Mouse (Mus musculus): Measurements from ENCODE around the gene Sh3bgrl2. TPM values are rescaled to one million over a fixed set of nuclear protein-coding genes. Genes with fewer than 3 reads are reported as not detected.

The Sh3bgrl2 gene
- polyA plus RNA-seq, 1 experiment = 3.4 TPM

DNA sequence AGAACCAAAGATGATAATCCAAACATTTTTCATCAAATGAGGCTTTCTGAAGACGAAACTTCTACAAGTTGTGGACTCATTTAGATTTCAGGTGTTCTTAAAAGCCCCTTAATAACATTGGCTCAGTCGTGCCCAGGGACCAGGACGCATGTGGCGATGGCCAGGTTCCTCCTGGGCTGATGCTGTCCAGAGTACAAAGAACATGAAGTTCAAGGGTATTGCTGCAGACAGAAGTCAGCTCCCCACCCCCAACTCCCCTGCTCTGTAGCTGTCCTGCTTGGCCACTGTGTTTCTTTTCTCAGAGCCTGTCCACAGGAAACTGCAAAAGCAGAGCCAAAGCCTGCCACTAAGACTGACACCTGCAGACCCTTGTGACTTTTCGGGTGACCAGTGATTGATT is 45.7 kb downstream of the Sh3bgrl2 start:
- H3ac ChIP-seq (ENCODE audit: control insufficient read depth, insufficient read length, low read depth) = no peak overlapping the region
- no peaks in the 10 kb centered on the region for H3K79me3 ChIP-seq (ENCODE audit: low read depth)
- no peak for TF ChIP-seq USF1 (IDR thresholded peaks at IDR 0.05; ENCODE audit: low read depth)
- TF ChIP-seq MAX (IDR thresholded peaks at IDR 0.05) = no peak
- TF ChIP-seq CEBPB (IDR thresholded peaks at IDR 0.05; ENCODE audit: low read depth) = no peak
- no peak for TF ChIP-seq CTCF (IDR thresholded peaks at IDR 0.05; ENCODE audit: control insufficient read depth, insufficient read depth, insufficient read length)
- no peak for TF ChIP-seq FOSL1 (IDR thresholded peaks at IDR 0.05; ENCODE audit: insufficient read depth, low read length, poor library complexity, severe bottlenecking)
- TF ChIP-seq MYOD1 (IDR thresholded peaks at IDR 0.05; ENCODE audit: control insufficient read depth, insufficient read length, low read depth) = no peak
- no peak for TF ChIP-seq MYOG (IDR thresholded peaks at IDR 0.05; ENCODE audit: control insufficient read depth, extremely low read depth, insufficient read length)
- no peaks in the 10 kb centered on the region for H3K36me3 ChIP-seq (ENCODE audit: control insufficient read depth, insufficient read depth)
- H3K79me2 ChIP-seq (ENCODE audit: control insufficient read depth, insufficient read depth) = no peaks in the 10 kb centered on the region
- H3K4me3 ChIP-seq (ENCODE audit: insufficient read depth, poor library complexity, severe bottlenecking) = no peak overlapping the region
- no peaks in the 10 kb centered on the region for H3K27me3 ChIP-seq (ENCODE audit: control insufficient read depth, insufficient read depth, insufficient read length)

GRCm38 (mm10) chr9:83596132-83596531 is 48.0 kb downstream of the Sh3bgrl2 start:
- no peaks in the 10 kb centered on the region for H3K27me3 ChIP-seq (ENCODE audit: control insufficient read depth, insufficient read depth, insufficient read length)
- TF ChIP-seq MAX (IDR thresholded peaks at IDR 0.05) (no peak), MYOG (IDR thresholded peaks at IDR 0.05; ENCODE audit: control insufficient read depth, extremely low read depth, insufficient read length) (no peak), CEBPB (IDR thresholded peaks at IDR 0.05; ENCODE audit: low read depth) (no peak), USF1 (IDR thresholded peaks at IDR 0.05; ENCODE audit: low read depth) (no peak), CTCF (IDR thresholded peaks at IDR 0.05; ENCODE audit: control insufficient read depth, insufficient read depth, insufficient read length) (no peak)
- no peaks in the 10 kb centered on the region for H3K79me3 ChIP-seq (ENCODE audit: low read depth)
- H3K79me2 ChIP-seq (ENCODE audit: control insufficient read depth, insufficient read depth) = no peaks in the 10 kb centered on the region
- no peak overlapping the region for H3ac ChIP-seq (ENCODE audit: control insufficient read depth, insufficient read length, low read depth)
- no peaks in the 10 kb centered on the region for H3K36me3 ChIP-seq (ENCODE audit: control insufficient read depth, insufficient read depth)
- H3K4me3 ChIP-seq (ENCODE audit: insufficient read depth, poor library complexity, severe bottlenecking) = no peak overlapping the region

DNA sequence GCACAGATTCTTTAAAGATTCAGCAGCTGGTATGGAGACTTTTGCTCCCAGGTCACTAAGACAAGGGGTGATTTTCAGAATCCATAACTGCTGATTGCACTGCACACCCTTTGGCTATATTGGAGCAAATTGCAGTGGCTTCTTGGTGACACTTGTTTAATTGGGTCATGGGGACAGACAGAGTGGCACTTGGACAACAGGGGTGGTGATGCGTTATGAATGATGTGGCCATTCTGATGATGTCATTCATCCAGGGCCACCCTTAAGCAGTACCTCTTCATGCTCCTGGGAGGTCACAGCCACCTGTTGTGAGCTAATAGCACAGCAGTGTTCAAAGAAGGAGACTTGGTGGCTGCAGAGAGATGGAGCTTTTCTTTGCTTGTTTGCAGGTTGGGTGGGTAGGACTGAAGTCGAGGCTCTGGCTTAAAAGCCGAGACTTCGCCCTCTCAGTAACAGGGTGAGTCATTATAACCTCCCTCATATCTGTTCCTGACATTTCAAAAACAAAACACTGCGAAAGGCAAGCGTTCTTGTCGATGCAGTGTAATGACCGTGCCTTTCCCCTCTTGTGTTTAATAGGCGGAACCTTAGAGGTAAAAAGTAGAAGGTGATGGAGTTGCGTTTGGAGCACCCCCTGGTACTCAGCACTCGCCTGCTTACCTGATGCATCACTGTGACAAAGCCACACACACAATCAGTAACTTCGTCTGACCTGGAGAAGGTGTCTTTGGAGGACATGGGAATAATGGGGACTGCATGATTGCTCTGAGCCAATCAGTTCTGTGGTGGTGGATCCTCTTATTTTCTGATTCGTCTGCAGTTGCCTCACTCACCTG is 48.7 kb downstream of the Sh3bgrl2 start:
- H3K4me3 ChIP-seq (ENCODE audit: insufficient read depth, poor library complexity, severe bottlenecking) = no peak overlapping the region
- no peaks in the 10 kb centered on the region for H3K27me3 ChIP-seq (ENCODE audit: control insufficient read depth, insufficient read depth, insufficient read length)
- no peaks in the 10 kb centered on the region for H3K79me2 ChIP-seq (ENCODE audit: control insufficient read depth, insufficient read depth)
- no peak overlapping the region for H3ac ChIP-seq (ENCODE audit: control insufficient read depth, insufficient read length, low read depth)
- TF ChIP-seq CTCF (IDR thresholded peaks at IDR 0.05; ENCODE audit: control insufficient read depth, insufficient read depth, insufficient read length) = no peak
- TF ChIP-seq MYOG (IDR thresholded peaks at IDR 0.05; ENCODE audit: control insufficient read depth, extremely low read depth, insufficient read length) = no peak
- TF ChIP-seq USF1 (IDR thresholded peaks at IDR 0.05; ENCODE audit: low read depth) = no peak
- TF ChIP-seq CEBPB (IDR thresholded peaks at IDR 0.05; ENCODE audit: low read depth) = no peak
- TF ChIP-seq MYOD1 (IDR thresholded peaks at IDR 0.05; ENCODE audit: control insufficient read depth, insufficient read length, low read depth) = no peak
- TF ChIP-seq FOSL1 (IDR thresholded peaks at IDR 0.05; ENCODE audit: insufficient read depth, low read length, poor library complexity, severe bottlenecking) = no peak
- no peak for TF ChIP-seq MAX (IDR thresholded peaks at IDR 0.05)
- H3K79me3 ChIP-seq (ENCODE audit: low read depth) = no peaks in the 10 kb centered on the region
- no peaks in the 10 kb centered on the region for H3K36me3 ChIP-seq (ENCODE audit: control insufficient read depth, insufficient read depth)

GRCm38 (mm10) chr9:83598047-83598446 is 49.9 kb downstream of the Sh3bgrl2 start:
- Histone ChIP-seq H3K4me3 (ENCODE audit: insufficient read depth, poor library complexity, severe bottlenecking) (no peak overlapping the region), H3K79me2 (ENCODE audit: control insufficient read depth, insufficient read depth) (no peaks in the 10 kb centered on the region), H3K27me3 (ENCODE audit: control insufficient read depth, insufficient read depth, insufficient read length) (no peaks in the 10 kb centered on the region), H3ac (ENCODE audit: control insufficient read depth, insufficient read length, low read depth) (no peak overlapping the region), H3K36me3 (ENCODE audit: control insufficient read depth, insufficient read depth) (no peaks in the 10 kb centered on the region), H3K79me3 (ENCODE audit: low read depth) (no peaks in the 10 kb centered on the region)
- no peak for TF ChIP-seq CTCF (IDR thresholded peaks at IDR 0.05; ENCODE audit: control insufficient read depth, insufficient read depth, insufficient read length)
- no peak for TF ChIP-seq CEBPB (IDR thresholded peaks at IDR 0.05; ENCODE audit: low read depth)

DNA sequence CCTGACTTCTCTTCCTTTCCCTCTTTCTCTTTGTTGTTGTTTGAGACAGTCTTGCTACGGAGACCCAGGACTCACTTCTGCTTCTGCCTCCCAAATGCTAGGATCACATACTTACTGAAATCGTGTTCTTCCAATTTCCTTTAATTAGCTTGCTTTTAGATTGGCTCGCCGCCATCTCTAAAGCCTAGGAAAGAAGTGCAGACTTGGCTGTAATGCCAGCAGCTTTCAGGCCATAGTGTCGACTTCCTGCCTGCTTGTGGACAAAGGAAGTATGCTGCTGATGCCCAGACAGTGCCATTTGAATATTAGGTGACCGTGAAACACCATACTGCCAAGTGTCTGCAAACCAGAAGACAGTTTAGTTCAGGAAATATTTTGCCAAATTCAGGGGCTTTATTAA is 51.4 kb downstream of the Sh3bgrl2 start:
- H3ac ChIP-seq (ENCODE audit: control insufficient read depth, insufficient read length, low read depth) = no peak overlapping the region
- H3K4me3 ChIP-seq (ENCODE audit: insufficient read depth, poor library complexity, severe bottlenecking) = no peak overlapping the region
- no peaks in the 10 kb centered on the region for H3K27me3 ChIP-seq (ENCODE audit: control insufficient read depth, insufficient read depth, insufficient read length)
- no peaks in the 10 kb centered on the region for H3K79me3 ChIP-seq (ENCODE audit: low read depth)
- no peaks in the 10 kb centered on the region for H3K79me2 ChIP-seq (ENCODE audit: control insufficient read depth, insufficient read depth)
- TF ChIP-seq CEBPB (IDR thresholded peaks at IDR 0.05; ENCODE audit: low read depth) (no peak), FOSL1 (IDR thresholded peaks at IDR 0.05; ENCODE audit: insufficient read depth, low read length, poor library complexity, severe bottlenecking) (no peak), MYOD1 (IDR thresholded peaks at IDR 0.05; ENCODE audit: control insufficient read depth, insufficient read length, low read depth) (no peak), MYOG (IDR thresholded peaks at IDR 0.05; ENCODE audit: control insufficient read depth, extremely low read depth, insufficient read length) (no peak), MAX (IDR thresholded peaks at IDR 0.05) (no peak), USF1 (IDR thresholded peaks at IDR 0.05; ENCODE audit: low read depth) (no peak)
- H3K36me3 ChIP-seq (ENCODE audit: control insufficient read depth, insufficient read depth) = no peaks in the 10 kb centered on the region
